Mouse (Mus musculus) forebrain, postnatal 0 days (tissue): ENCODE measurements at regions not wholly inside any gene's neighbourhood (a gene's known extent, or its start where the extent isn't known, plus 50 kb on each side); places are given as distances from the start of the nearest gene placed in this dataset.
A peak's percentile ranks its signal among the peaks of the same experiment; 100 is the strongest.

ENCODE experiments used
- ATAC-seq: fragments of 200-750 bp; cut with Nextera tagmentation; 2 replicates; pipeline ENCODE4 v1.8.0; 2017; ENCODE audit warnings: mild to moderate bottlenecking, moderate library complexity
- DNase-seq: peaks from one replicate; pipeline ENCODE4 v3.0.0-alpha.2; 2015
- H3K27ac ChIP-seq: fragments of 300-500 bp; sonication (generic); 2 replicates; pipeline ENCODE4 v1.5.1; 2014; ENCODE audit warnings: low read depth, mild to moderate bottlenecking, antibody characterized with exemption, low read length, moderate library complexity, mixed read lengths
- H3K27me3 ChIP-seq: fragments of 300-500 bp; sonication (generic); 2 replicates; pipeline ENCODE4 v1.6.1; 2014; ENCODE audit warnings: mild to moderate bottlenecking, low read length, mixed read lengths; ENCODE audit not compliant: insufficient read depth
- H3K36me3 ChIP-seq: fragments of 300-500 bp; sonication (generic); 2 replicates; pipeline ENCODE4 v1.6.1; 2014; ENCODE audit warnings: mild to moderate bottlenecking, moderate library complexity; ENCODE audit not compliant: insufficient read depth
- H3K4me1 ChIP-seq: fragments of 300-500 bp; sonication (generic); 2 replicates; pipeline ENCODE4 v1.6.1; 2014; ENCODE audit warnings: antibody characterized with exemption; ENCODE audit not compliant: insufficient read depth
- H3K4me2 ChIP-seq: fragments of 300-500 bp; sonication (generic); 2 replicates; pipeline ENCODE4 v1.6.1; 2014; ENCODE audit warnings: low read depth, mild to moderate bottlenecking, moderate library complexity
- H3K4me3 ChIP-seq: fragments of 300-500 bp; sonication (generic); 2 replicates; pipeline ENCODE4 v1.5.1; 2014; ENCODE audit warnings: low read depth, low read length, mixed read lengths
- H3K9ac ChIP-seq: fragments of 300-500 bp; sonication (generic); 2 replicates; pipeline ENCODE4 v1.6.1; 2014; ENCODE audit warnings: mild to moderate bottlenecking
- H3K9me3 ChIP-seq: fragments of 300-500 bp; sonication (generic); 2 replicates; pipeline ENCODE4 v1.6.1; 2016; ENCODE audit warnings: low read length
- CTCF ChIP-seq: sonication (generic); IDR thresholded peaks from 2 replicates; pipeline ENCODE4 v1.5.1; 2016; ENCODE audit warnings: antibody characterized with exemption, control low read depth, low read depth
- WGBS: fragments of 180-500 bp; shearing (Covaris S2); extraction: QIAGEN DNeasy Blood & Tissue Kit; methylation state at CpG from one replicate; pipeline ENCODE4 v1.1.7; 2014; 5-methylcytosine and 5-hydroxymethylcytosine counted together

- Histone ChIP-seq H3K4me3 (no peak overlapping the region), H3K27ac (no peak overlapping the region)
- no peak for TF ChIP-seq CTCF
Observed at GRCm38 (mm10) chr17:64206196-64206718, 125.5 kb downstream of the Pja2 start.

GRCm38 (mm10) chr17:64203611-64204010, 128.1 kb downstream of the Pja2 start:
- Histone ChIP-seq H3K9ac (no peak overlapping the region), H3K4me3 (no peak overlapping the region), H3K27me3 (no peaks in the 10 kb centered on the region), H3K36me3 (no peaks in the 10 kb centered on the region), H3K4me2 (no peak overlapping the region), H3K27ac (no peak overlapping the region), H3K9me3 (no peaks in the 10 kb centered on the region), H3K4me1 (no peaks in the 10 kb centered on the region)
- 51% methylated on average over 7 of the region's 7 CpGs for WGBS
- no peak for TF ChIP-seq CTCF
- no peak for DNase-seq
- ATAC-seq: no peak

More at GRCm38 (mm10) chr17:64206196-64206718, 125.5 kb downstream of the Pja2 start:
- Histone ChIP-seq H3K4me2 (no peak overlapping the region), H3K4me1 (no peaks in the 10 kb centered on the region), H3K27me3 (no peaks in the 10 kb centered on the region), H3K9me3 (no peaks in the 10 kb centered on the region), H3K36me3 (no peaks in the 10 kb centered on the region), H3K9ac (no peak overlapping the region)
- ATAC-seq (no peak), DNase-seq (no peak)
- 48% methylated on average over 14 of the region's 14 CpGs for WGBS

- Histone ChIP-seq H3K9me3 (no peaks in the 10 kb centered on the region), H3K4me1 (no peaks in the 10 kb centered on the region), H3K4me2 (no peak overlapping the region), H3K27ac (no peak overlapping the region), H3K9ac (no peak overlapping the region), H3K36me3 (no peaks in the 10 kb centered on the region), H3K27me3 (no peaks in the 10 kb centered on the region), H3K4me3 (no peak overlapping the region)
- ATAC-seq: no peak
- WGBS: 81% methylated on average over 6 of the region's 6 CpGs
- TF ChIP-seq CTCF: no peak
- DNase-seq: no peak
Observed at GRCm38 (mm10) chr17:64202248-64202647, 129.5 kb downstream of the Pja2 start.

- DNase-seq (no peak), ATAC-seq (no peak)
- Histone ChIP-seq H3K4me2 (no peak overlapping the region), H3K4me1 (no peaks in the 10 kb centered on the region), H3K4me3 (no peak overlapping the region), H3K9me3 (no peaks in the 10 kb centered on the region), H3K36me3 (no peaks in the 10 kb centered on the region), H3K9ac (no peak overlapping the region), H3K27ac (no peak overlapping the region), H3K27me3 (no peaks in the 10 kb centered on the region)
- 98% methylated on average over 5 of the region's 5 CpGs for WGBS
- no peak for TF ChIP-seq CTCF
Observed at GRCm38 (mm10) chr17:64201609-64202008, 130.1 kb downstream of the Pja2 start.

GRCm38 (mm10) chr17:64200092-64200877, 131.4 kb downstream of the Pja2 start:
- Histone ChIP-seq H3K4me3 (no peak overlapping the region), H3K27ac (no peak overlapping the region), H3K36me3 (no peaks in the 10 kb centered on the region), H3K9ac (no peak overlapping the region), H3K4me2 (no peak overlapping the region), H3K9me3 (no peaks in the 10 kb centered on the region), H3K27me3 (no peaks in the 10 kb centered on the region), H3K4me1 (no peaks in the 10 kb centered on the region)
- ATAC-seq (peak; percentile 68), DNase-seq (no peak)
- TF ChIP-seq CTCF: no peak
- 65% methylated on average over 14 of the region's 14 CpGs for WGBS

GRCm38 (mm10) chr17:64199241-64199933, 132.3 kb downstream of the Pja2 start:
- Histone ChIP-seq H3K4me2 (no peak overlapping the region), H3K27me3 (no peaks in the 10 kb centered on the region), H3K9me3 (no peaks in the 10 kb centered on the region), H3K4me1 (no peaks in the 10 kb centered on the region), H3K9ac (no peak overlapping the region), H3K27ac (no peak overlapping the region), H3K4me3 (no peak overlapping the region), H3K36me3 (no peaks in the 10 kb centered on the region)
- WGBS: 92% methylated on average over 10 of the region's 10 CpGs
- no peak for TF ChIP-seq CTCF
- no peak for ATAC-seq
- DNase-seq: no peak

- Histone ChIP-seq H3K36me3 (no peaks in the 10 kb centered on the region), H3K4me3 (no peak overlapping the region), H3K4me2 (no peak overlapping the region), H3K9ac (no peak overlapping the region), H3K4me1 (no peaks in the 10 kb centered on the region), H3K27me3 (no peaks in the 10 kb centered on the region), H3K9me3 (no peaks in the 10 kb centered on the region), H3K27ac (no peak overlapping the region)
- ATAC-seq: peak; percentile 38; the same call in 1 of the 2 replicates
- no peak for TF ChIP-seq CTCF
- 74% methylated on average over 10 of the region's 10 CpGs for WGBS
- DNase-seq: no peak
Observed at GRCm38 (mm10) chr17:64196437-64196836, 135.3 kb downstream of the Pja2 start.
